Mouse (Mus musculus): ENCODE data around the gene Olfr105-ps.

The Olfr105-ps gene

DNA sequence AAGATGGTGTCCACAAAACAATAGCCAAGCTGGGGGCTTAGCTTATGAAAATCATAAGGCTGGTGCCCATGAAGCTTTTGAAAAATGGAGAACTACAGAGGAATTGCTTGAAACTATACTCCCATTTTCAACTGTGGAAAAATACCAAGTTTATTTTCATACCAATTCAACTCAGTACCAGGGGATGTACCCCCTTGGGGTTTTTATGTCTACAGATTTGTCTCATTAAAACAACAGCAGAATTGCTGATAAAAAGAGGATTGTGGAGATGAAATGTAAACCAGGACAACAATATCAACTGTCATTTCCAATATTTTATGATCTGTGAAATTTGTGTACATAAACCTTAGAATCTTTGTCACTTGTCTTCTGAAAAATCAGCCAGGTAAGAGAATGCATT is at the start of gene Olfr105-ps:
TSS of gene Olfr105-ps (plus strand) at position 301 of the 400 bp plus-strand sequence.
- no peak for DNase-seq

DNA sequence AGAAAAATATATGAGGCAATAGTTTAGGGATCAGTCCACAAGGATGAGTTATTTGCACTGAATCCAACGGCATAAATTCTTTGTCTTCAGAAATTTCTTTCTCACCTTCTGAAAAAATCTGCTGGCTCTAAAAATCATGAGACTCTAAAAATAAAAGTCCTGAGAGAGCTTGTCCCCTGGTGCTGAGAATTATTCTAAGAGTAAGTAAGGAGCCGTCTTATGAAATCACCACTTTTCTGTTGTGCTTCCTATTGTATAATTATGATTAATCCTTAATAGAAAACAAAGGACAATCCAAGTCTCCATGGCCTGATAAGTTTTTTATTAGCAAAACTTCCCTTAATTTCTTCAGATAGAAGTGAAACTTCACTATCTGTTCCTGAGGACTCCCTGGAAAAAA is 39.2 kb upstream of the Olfr105-ps start, which contains the start of gene Olfr103:
TSS of gene Olfr103 (minus strand) at position 101 of the 400 bp plus-strand sequence.
- DNase-seq, result no peak

DNA sequence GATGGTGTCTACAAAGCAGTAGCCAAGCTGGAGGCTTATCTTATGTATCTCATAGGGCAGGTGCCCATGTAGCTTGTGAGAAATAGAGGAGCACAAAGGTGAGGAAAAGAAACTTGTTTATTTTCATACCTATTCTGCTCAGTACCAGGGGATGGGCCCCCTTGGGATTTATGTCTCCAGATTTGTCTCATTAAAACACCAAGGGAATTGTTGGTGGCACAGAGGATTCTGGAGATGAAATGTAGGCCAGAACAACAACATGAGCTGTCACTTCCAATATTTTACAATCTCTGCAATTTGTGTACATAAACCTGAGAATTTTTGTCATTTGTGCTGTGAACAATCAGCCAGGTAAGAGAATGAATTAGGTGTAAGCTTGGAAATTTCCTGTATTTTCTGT is 19.6 kb upstream of the Olfr105-ps start, which contains the start of gene Olfr104-ps:
TSS of gene Olfr104-ps (plus strand) at position 301 of the 400 bp plus-strand sequence.
- DNase-seq, result no peak

DNA sequence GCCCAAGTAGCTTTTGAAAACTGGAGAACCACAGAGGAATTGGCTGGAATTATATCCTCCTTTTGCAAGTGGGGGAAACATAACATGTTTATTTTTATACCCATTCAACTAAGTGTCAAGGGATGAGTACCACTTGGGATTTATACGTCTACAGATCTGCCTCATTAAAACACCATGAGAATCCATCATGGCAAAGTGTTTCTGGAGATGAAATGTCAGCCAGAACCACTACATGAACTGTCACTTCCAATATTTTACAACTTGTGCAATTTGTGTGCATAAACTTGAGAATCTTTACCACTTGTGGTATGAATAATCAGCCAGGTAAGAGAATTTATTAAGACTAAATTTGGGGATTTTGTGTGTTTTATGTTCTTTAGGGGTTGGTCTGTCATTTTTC is 11.3 kb downstream of the Olfr105-ps start, which contains the start of gene Olfr106-ps:
TSS of gene Olfr106-ps (plus strand) at position 301 of the 400 bp plus-strand sequence.
- no peak for DNase-seq

DNA sequence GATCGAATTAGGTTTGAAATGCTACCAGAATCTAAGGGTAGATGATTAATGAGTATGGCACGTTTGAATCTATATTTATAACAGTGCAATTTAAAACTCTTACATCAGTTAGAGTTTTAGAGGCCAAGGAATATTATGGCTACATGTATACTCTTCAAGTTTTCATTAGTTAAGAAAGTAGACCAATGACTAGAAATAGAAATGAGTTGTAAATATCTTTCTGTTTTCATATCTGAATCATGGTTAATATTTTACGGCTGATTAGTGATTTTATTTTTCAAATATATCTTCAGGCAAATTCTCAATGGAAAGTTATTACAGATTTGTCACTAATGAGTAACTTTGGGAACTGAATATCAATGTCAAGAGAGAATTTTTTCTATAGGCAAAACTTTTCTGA is 20.1 kb downstream of the Olfr105-ps start, which contains the start of gene Olfr107:
TSS of gene Olfr107 (plus strand) at position 301 of the 400 bp plus-strand sequence.
- DNase-seq, result no peak

DNA sequence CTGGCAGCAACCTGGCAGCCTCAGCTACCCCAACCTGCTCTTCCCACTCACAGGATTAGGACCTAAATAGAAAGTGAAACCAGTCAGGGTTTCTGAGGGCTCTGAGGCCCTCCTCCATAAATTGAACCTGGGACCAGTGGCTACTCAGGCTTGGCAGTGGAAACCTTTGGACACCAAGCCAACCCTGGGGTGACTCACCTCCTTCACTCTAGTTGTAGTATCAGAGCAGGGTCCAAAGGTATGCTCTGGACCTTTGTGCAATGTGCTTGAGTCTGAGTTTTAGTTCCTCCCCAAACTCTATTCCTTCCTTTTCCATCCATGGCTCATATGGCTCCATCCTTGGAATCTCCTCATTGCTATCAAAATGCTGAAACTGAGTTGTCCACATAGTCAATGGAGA is 34.5 kb downstream of the Olfr105-ps start:
- no peak for DNase-seq
